Mouse (Mus musculus): ENCODE data around the gene Atg3.

Atg3 gene

DNA sequence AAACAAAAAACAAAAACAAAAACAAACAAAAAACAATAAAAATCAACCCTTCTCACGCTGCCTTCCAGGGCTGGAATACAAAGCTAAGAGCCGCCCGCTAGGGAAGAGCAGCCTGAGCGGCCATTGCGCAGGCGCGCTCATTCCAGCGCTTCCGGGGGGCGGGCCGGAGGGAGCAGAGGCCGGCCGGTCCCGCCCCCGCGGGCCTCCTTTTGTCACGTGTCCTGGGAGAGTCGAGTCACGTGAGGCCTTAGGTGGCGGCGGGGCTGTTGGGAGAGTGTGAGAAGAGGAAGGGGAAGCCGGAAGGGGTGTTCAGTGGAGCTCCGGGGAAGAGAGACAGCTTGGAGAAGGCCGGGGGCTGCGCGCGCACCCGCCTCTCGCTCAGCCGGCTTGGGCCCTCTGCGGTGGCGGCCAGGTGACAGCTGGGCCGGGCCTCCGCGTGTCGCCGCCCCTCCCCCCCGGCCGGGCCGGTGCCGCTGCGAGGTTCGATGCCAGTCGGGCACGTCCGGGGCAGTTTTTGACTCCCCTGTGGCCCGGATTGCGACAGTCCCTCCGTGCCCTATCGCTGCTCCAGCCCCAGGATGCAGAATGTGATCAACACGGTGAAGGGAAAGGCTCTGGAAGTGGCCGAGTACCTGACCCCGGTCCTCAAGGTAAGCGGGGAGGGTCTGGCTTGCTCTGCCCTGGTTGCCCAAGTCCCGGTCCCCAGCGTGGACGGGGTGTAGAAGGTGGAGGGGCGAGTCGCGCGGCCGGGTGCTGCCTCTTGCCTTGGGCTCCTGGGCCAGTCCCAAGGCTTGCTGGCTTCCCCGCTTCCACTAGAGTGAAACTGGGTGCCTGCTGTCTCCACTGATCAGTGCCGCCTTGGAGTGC, at the start of gene Atg3, which contains the start of gene Slc35a5:
Gene Atg3, plus strand, starts transcription at position 264 of the 867 bp plus-strand sequence.
Gene Slc35a5, minus strand, starts transcription at position 185 of the 867 bp plus-strand sequence.
- peak; percentile 98 for DNase-seq

DNA sequence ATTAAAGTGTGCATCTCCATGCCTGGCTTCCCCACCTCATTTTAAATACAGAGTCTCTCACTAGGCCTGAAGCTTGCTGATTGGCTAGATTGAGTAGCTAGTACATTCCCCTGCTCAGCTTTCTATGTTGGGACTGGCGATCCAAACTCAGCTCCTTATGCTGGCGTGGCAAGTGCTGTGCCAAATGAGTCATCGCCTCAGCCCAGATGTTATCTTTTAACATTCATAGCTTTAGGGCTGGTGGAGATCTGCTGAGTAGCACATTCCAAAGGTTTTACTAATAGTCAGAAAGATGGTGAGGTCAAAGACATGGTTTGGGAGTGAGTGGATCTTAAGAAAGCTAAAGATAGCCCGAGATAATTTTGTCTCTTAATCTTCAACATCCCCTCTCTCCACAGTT, 48.1 kb upstream of the Atg3 start:
- DNase-seq, result no peak

DNA sequence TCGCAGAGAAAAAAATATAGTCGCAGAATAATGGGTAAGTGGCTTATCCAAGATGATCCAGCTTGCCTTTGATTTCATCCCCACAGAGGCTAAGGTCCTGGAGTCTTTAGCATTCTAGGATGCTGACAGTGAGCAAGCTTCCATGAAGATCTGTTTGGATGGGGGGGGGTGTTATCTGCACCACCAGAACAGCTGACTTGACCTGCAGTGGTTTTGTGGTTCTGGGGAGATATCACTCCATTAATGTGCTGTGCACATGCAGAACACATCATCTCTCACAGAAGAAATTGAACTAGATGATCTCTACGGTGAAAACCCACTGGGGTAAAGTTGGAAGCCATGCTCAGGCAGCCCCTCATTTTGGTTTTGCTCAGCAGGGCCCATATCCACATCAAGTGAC, 41.4 kb upstream of the Atg3 start:
- DNase-seq, result no peak

DNA sequence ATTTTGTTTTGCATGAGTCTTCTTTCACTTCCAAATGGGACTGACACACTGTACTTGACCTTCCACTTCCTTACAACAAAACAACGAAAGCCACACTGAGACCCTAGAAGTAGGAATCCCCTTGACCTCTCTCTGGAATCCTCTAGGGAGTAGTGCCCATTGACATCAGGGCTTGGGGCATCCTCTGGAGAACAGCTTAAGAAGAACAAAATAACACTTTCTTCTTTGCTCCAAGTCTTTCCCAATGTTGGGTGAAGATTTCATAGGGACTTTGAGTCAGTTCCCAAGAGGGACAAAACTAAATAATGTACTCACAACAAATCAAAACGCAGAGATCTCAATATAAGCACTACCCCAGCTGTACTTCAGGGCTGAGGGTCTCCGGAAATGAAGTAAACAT, 39.8 kb upstream of the Atg3 start:
- DNase-seq, result no peak

- no peak for DNase-seq
Observed at GRCm38 (mm10) chr16:45120844-45121425, 37.6 kb upstream of the Atg3 start.

GRCm38 (mm10) chr16:45122571-45122970, 36.0 kb upstream of the Atg3 start:
- no peak for DNase-seq

DNA sequence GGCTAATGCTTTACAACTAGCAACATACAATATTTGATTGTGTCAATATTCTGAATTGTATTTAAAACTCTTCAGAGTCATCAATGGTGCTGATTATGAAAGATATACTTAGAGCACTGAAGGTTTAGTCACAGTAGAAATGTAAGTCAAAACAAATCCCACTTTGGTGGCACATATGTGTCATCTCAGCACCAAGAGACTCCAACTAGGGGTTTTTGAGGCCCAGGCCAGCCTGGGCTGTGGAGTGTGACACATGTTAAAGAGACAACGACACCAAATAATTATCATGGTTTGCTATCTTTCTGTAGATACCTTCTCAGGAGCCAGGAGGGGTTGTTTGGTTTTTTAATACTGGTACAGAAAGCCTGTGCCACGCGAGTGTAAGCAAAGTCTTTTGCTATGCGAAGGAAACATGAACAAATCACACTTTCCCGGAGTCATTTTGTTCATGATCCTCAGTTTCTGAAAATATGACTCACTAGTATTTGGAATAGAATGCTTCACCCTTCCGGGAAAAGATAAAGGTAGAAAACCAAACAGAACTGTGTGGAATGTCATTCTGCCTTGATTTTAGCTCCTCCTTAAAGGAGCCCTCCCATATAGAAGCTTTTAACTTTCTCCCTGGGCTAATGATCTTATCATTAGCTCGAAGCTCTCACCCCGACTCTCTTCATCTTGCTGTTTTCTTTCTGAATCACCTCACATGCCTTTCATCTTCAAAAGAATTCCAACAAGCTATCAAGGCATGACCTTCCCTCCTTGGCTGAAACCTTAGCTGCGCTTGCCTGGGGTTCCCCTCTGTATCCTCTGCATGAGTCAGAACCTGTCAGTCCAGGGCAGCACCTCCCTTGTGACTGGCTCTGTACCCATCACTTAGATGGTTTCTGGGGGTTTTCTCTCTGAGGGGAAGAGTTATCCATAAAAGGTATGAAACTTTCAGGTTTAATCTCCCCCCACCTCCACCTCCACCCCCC, 34.1 kb upstream of the Atg3 start:
- DNase-seq, result no peak

GRCm38 (mm10) chr16:45127936-45128710, 30.5 kb upstream of the Atg3 start:
- no peak for DNase-seq

GRCm38 (mm10) chr16:45141711-45142110, 16.9 kb upstream of the Atg3 start:
- DNase-seq, result no peak

GRCm38 (mm10) chr16:45142565-45142964, 16.0 kb upstream of the Atg3 start:
- no peak for DNase-seq

DNA sequence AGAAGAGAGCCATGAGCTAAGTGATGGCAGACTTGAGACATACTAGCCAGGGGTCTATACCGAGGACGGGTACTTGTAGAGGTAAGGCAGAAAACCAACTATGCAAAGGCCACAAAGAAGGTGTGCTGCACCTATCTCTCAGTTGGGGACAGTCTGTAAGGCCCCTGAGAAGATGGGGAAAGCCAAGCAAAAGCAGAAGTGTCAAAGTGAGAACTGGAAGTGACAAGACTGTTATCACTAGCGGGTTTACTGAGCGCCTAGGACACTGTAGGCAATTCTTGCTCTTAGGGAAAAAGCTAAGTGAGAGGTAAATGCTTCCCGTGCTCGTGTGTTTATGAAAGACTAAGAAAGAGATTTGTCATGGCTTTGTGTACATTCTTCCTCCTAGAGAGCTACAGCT, 13.5 kb upstream of the Atg3 start:
- no peak for DNase-seq

DNA sequence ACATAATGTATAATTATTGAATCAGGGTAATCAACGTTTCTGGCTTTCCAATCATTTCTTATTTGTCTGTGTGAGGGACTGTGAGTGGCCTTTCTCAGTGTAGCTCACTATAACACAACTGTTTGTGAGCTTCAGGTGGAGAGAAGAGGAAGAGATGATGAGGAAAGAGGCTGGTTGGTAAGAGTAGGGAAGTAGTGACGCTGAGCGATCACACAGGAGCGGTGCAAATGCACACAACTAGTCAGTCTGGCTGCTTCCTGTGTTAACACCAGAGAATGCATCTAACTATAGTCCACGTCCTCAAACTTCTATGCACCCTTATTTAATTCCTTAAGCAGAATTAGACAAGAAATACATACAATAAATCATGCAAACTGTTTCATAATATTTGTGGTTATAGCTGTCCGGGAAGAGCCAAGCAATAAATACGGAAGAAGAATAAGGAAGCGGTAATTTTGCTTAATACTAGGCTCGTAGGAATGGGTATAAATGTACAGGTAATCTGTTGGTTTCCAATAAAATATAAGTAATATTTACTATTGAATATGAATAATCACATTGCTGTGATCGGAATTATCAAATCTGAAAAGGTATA, 10.0 kb upstream of the Atg3 start:
- DNase-seq, result no peak

GRCm38 (mm10) chr16:45154741-45155250, 3.8 kb upstream of the Atg3 start:
- no peak for DNase-seq

GRCm38 (mm10) chr16:45158136-45158521, 456 bp upstream of the Atg3 start:
- peak; percentile 79 for DNase-seq

DNA sequence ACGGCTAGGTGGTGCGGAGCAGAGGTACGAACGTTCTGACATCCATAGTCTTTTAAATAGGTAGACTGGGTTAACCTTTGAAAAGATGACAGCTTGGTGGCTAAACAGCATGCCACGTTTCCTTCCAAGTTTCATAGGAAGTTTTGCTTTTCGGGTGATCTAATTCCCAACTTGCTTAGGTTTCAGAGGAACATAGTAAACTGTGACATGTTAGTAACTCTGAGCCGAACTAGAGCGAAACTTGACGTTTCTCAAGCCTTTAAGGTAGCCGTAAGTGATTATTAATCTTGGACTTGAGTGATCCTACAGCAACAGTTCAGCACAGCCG, 768 bp downstream of the Atg3 start:
- no peak for DNase-seq

DNA sequence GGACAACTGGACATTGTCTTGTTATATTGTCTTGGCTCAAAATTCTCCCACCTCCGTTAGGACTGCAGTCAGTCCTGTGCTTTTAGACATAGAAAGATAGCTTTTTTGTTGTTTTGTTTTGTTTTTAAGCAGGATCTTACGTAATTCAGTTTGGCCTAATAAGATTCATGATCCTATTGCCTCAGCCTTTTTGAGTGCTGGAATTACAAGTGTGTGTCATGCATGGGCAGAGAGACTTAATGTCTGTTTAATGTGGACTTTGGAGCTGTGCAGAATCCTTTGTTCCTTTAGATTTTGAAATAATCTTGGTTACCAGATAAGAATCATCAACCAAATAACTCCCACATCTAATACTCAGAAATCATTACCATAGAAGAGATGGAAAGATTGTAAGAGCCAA, 20.0 kb downstream of the Atg3 start:
- no peak for DNase-seq

GRCm38 (mm10) chr16:45181824-45182223, 23.2 kb downstream of the Atg3 start:
- no peak for DNase-seq

- DNase-seq, result peak; percentile 79
Observed at GRCm38 (mm10) chr16:45192613-45193012, 34.0 kb downstream of the Atg3 start.

DNA sequence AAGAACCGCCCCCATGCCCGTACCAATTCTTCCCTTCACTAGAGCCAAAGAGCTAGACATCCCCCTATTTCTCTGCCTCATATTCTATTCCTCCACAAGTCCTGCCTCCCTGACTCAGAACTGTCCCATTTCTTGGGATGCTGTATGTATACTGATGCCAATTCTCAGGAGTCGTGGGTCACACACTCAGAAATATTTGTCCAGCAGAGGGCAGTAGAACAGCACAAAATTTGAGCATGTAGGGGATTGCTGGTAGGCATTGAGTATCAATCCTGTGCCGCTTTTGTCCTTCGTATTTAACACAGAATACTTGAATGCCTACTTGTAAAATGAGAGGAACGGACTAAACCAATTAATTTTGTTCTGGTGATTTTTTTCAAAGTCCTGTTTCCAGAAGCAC, 38.2 kb downstream of the Atg3 start:
- DNase-seq, result peak; percentile 77

- no peak for DNase-seq
Observed at GRCm38 (mm10) chr16:45201395-45201794, 42.8 kb downstream of the Atg3 start.

- DNase-seq, result no peak
Observed at GRCm38 (mm10) chr16:45204438-45204837, 45.9 kb downstream of the Atg3 start.
